Mouse (Mus musculus) heart, embryonic 15.5 days (tissue): ENCODE results near the gene Cmya5. TPM values are rescaled to one million over a fixed set of nuclear protein-coding genes. Genes with fewer than 3 reads are reported as not detected.
A peak's percentile ranks its signal among the peaks of the same experiment; 100 is the strongest.

Experiments used
- ATAC-seq: fragments of 200-750 bp; cut with Nextera tagmentation; replicated peaks from 2 replicates; pipeline ENCODE4 v1.8.0; 2017; ENCODE audit warnings: low read depth, moderate TSS enrichment; ENCODE audit not compliant: insufficient number of reproducible peaks, insufficient read depth, low FRiP score
- H3K27ac ChIP-seq: fragments of 300-500 bp; sonication (generic); 2 replicates; pipeline ENCODE4 v1.5.1; 2015; ENCODE audit warnings: mild to moderate bottlenecking, inconsistent platforms
- H3K27me3 ChIP-seq: fragments of 300-500 bp; sonication (generic); 2 replicates; pipeline ENCODE4 v1.6.1; 2015; ENCODE audit warnings: inconsistent platforms
- H3K36me3 ChIP-seq: fragments of 300-500 bp; sonication (generic); 2 replicates; pipeline ENCODE4 v1.6.1; 2015; ENCODE audit warnings: mild to moderate bottlenecking, inconsistent platforms
- H3K4me1 ChIP-seq: fragments of 300-500 bp; sonication (generic); replicated peaks from 2 replicates; pipeline ENCODE4 v1.6.1; 2015; ENCODE audit warnings: inconsistent platforms
- H3K4me2 ChIP-seq: fragments of 300-500 bp; sonication (generic); 2 replicates; pipeline ENCODE4 v1.6.1; 2015; ENCODE audit warnings: inconsistent platforms, mild to moderate bottlenecking, moderate library complexity
- H3K4me3 ChIP-seq: fragments of 300-500 bp; sonication (generic); 2 replicates; pipeline ENCODE4 v1.5.1; 2015; ENCODE audit warnings: mild to moderate bottlenecking, inconsistent platforms
- H3K9ac ChIP-seq: fragments of 300-500 bp; sonication (generic); 2 replicates; pipeline ENCODE4 v1.6.1; 2015; ENCODE audit warnings: mild to moderate bottlenecking, inconsistent platforms
- H3K9me3 ChIP-seq: fragments of 300-500 bp; sonication (generic); replicated peaks from 2 replicates; pipeline ENCODE4 v1.6.1; 2016; ENCODE audit warnings: inconsistent platforms
- WGBS: fragments of 180-500 bp; shearing (Covaris S2); methylation state at CpG from one replicate; pipeline ENCODE4 v1.1.7; 2015; ENCODE audit warnings: mixed read lengths; 5-methylcytosine and 5-hydroxymethylcytosine counted together
- polyA plus RNA-seq: library from polyadenylated mRNA; unstranded; fragments of >200 nt; fragmentation: Nextera tagmentation; extraction: Ambion mirVana; gene quantifications from 2 replicates; pipeline ENCODE4 v1.2.1, GENCODE M21; 2015

Gene Cmya5
- polyA plus RNA-seq, 1 experiment from 2014 or later, result 5.7 TPM

DNA sequence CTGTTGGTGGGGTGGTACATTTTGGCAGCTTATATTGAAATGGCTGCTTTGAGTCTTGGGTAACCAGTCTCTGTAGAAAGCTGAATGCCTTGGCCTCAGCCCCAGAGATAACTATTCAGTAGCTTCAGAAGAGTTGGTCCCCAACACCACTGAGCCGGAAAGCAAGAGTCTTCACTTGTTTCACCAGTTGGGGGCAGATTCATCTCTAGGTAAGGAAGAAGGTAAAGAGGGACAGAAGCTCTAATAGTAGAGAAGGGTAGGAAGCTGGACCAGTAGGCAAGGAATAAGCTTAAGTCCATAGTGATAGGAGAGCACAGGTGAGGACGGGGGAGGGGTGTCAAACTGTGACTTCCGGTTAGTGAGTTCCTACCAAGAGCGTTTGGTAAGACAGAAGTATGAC, 133.2 kb downstream of the Cmya5 start:
- WGBS, result 83% methylated on average over 4 of the region's 4 CpGs
- no peak for ATAC-seq
- H3K4me2 ChIP-seq, result no peak overlapping the region

DNA sequence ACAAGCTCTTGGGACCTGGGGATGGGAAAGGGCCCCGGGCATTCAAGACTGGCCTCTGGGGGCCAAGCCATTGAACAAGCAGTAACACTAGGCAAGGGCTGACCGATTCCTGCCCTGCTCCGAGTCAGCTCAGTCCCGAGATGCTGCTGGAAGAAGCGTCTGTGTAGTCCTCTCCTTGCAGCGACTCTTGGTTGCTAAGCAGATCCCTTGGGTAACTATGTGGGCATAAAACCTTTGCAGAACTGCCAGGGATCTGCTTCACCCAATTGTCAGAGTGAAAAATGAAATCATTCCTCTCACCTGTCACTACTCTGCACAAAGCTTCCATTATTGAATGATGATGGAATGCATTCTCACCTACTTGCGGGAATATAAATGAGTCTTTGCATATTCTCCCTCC, 134.0 kb downstream of the Cmya5 start:
- Histone ChIP-seq H3K9me3 (no peaks in the 10 kb centered on the region), H3K4me3 (no peak overlapping the region), H3K9ac (no peak overlapping the region), H3K4me1 (peaks cover 3% of the 10 kb centered on the region; the same call in 1 of the 2 replicates), H3K4me2 (no peak overlapping the region), H3K36me3 (no peaks in the 10 kb centered on the region), H3K27me3 (no peaks in the 10 kb centered on the region), H3K27ac (no peak overlapping the region)
- WGBS, result 85% methylated on average over 7 of the region's 7 CpGs
- ATAC-seq, result no peak

More for the DNA sequence above, 133.2 kb downstream of the Cmya5 start:
- Histone ChIP-seq H3K27me3 (no peaks in the 10 kb centered on the region), H3K36me3 (no peaks in the 10 kb centered on the region), H3K9me3 (no peaks in the 10 kb centered on the region), H3K9ac (no peak overlapping the region), H3K27ac (no peak overlapping the region), H3K4me3 (no peak overlapping the region), H3K4me1 (peaks cover 3% of the 10 kb centered on the region; the same call in 1 of the 2 replicates)

DNA sequence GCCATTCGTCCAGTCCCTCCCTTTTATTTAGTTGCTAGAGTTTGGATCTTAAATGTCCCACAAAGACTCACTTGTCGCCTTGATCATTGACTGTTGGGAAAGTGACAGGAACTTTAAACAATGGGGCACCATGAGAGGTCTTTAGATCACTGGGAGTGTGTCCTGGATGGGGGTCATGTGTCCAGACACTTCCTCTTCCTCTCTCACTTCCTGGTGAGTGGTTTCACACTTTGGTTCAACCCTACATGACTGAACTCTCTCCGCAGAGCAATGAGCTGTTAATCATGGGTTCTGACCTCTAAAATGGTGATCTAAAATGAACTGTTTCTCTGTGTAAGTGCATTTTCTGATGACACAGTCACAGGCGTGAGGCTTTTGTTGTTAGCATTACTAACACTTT, 137.4 kb downstream of the Cmya5 start:
- Histone ChIP-seq H3K9ac (no peak overlapping the region), H3K4me3 (no peak overlapping the region), H3K4me2 (no peak overlapping the region), H3K4me1 (no peaks in the 10 kb centered on the region), H3K27ac (no peak overlapping the region), H3K27me3 (no peaks in the 10 kb centered on the region), H3K36me3 (no peaks in the 10 kb centered on the region), H3K9me3 (no peaks in the 10 kb centered on the region)
- ATAC-seq, result no peak
- 79% methylated on average over 4 of the region's 4 CpGs for WGBS

DNA sequence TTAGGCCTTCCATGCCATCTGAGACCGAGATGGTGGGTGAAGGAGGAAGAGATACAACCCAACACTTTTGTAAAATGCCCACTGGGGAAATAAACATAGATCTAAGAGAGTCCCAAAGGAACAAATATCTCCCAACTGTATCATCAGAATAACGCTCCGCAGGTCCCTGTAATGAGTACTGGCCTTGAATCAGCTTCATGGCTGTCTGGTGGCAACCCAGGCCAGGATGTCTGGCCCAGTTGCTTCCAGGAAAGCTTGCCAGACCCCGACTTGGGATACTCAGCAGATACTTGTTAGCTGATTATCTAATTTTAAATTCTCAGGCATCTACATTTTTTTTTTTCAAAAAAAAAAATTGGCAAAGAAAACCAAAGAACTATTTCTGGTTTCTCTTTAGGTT, 138.2 kb downstream of the Cmya5 start:
- ATAC-seq, result no peak
- Histone ChIP-seq H3K9me3 (no peaks in the 10 kb centered on the region), H3K4me1 (peaks cover under 1% of the 10 kb centered on the region; the same call in 1 of the 2 replicates), H3K4me3 (no peak overlapping the region), H3K9ac (no peak overlapping the region), H3K27me3 (no peaks in the 10 kb centered on the region), H3K4me2 (no peak overlapping the region), H3K36me3 (no peaks in the 10 kb centered on the region), H3K27ac (no peak overlapping the region)
- WGBS, result 75% methylated on average over 4 of the region's 4 CpGs

DNA sequence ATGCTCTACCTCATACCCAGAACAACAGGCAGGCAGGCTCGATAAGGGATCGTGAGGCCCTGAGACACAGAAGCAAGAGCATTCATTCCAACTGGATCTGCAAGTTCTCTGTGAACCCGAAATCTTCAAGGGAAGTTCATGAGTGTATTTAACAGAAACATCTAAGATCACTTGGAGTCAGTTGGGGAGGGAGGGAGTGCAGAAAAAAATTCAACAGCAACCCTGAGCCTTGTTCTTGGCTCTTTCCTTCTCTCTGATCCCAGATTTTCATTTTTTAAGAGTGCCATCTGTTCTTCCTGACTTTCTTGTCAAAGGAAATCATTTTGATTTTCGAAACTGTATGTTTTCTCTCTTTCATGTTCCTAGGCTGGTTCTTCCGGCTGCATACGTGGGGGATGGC, 140.5 kb downstream of the Cmya5 start:
- no peak overlapping the region for H3K27ac ChIP-seq
- no peaks in the 10 kb centered on the region for H3K27me3 ChIP-seq
- 70% methylated on average over 6 of the region's 6 CpGs for WGBS
- no peaks in the 10 kb centered on the region for H3K9me3 ChIP-seq
- peaks cover 11% of the 10 kb centered on the region for H3K4me1 ChIP-seq
- no peak overlapping the region for H3K4me3 ChIP-seq
- no peak for ATAC-seq
- H3K4me2 ChIP-seq, result no peak overlapping the region
- no peaks in the 10 kb centered on the region for H3K36me3 ChIP-seq
- no peak overlapping the region for H3K9ac ChIP-seq

DNA sequence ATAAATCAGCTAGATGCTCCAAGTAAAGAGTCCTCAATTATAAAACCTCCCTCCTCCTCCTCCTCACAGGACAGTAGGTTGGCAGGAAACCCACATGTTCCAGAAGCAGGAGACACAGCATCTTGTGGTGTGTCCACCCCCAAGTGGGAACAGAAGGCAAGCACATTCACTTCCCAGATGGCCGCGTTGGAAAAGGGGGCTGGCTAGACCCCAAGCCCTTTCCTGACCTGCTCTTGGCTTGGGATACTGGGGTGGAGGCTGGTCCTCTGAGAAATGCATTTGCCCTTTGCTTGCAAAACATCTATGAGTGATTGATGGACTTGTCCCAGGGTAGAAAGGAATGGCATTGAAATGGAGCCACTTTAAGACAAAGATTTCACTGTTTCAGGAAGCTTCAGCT, 142.1 kb downstream of the Cmya5 start:
- WGBS, result 69% methylated on average over 2 of the region's 2 CpGs
- Histone ChIP-seq H3K27ac (no peak overlapping the region), H3K4me1 (peaks cover 11% of the 10 kb centered on the region), H3K9me3 (no peaks in the 10 kb centered on the region), H3K4me3 (no peak overlapping the region), H3K9ac (no peak overlapping the region), H3K27me3 (no peaks in the 10 kb centered on the region), H3K36me3 (no peaks in the 10 kb centered on the region), H3K4me2 (no peak overlapping the region)
- ATAC-seq, result no peak

DNA sequence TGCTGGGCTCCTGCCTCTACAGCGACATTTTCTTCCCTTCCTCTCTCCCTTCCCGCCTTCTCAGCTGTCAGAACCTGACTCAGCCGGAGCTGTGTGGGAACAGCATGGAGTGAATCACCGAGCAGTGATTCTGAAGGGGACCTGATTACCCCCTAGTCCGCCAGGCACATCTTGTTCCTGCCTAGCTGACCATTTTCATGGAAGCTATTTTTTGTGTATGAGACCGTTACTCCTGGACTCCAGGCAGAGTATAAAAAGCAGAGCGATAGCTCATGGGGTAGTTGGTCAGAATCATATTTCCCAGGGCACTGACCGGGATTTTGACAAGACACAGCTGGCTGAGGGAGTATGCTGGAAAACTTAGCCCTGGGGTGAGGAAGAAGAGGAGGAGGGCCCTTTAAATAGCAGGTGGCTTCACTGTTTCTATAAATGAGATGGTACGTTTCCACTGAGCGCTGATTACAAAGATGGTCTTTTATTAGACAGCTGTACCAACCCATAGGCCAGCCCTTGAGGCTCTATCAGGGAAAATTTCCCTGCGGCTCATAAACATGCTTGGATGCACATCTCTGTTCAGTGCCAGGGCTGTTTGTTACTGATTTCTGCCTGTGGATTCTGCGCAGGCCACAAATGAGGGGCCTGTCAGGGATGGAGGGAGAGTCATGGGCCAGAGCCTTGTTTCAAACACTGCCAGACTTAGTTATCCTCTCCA, 143.7 kb downstream of the Cmya5 start:
- 43% methylated on average over 12 of the region's 12 CpGs for WGBS
- peak; percentile 58; the same call in 1 of the 2 replicates for ATAC-seq
- no peaks in the 10 kb centered on the region for H3K27me3 ChIP-seq

DNA sequence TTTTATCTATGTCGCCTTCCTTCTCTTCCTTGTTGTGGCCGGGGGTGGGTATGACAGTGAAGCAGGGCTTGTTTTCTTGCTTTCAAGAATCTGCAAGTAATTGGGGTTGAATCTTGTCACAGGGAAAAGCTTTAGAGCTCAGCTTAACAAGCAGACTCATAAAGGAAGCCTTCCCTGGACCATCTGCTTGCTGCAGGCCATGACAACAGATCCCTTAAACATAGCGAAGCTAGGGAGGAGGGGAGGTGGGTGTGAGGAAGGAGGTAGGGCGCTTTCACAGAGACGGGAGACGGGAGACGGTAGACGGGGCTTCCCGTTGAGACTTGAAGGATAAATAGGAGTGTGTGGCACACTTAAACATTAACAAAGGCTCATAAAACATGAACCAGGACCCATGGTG, 144.7 kb downstream of the Cmya5 start:
- Histone ChIP-seq H3K36me3 (no peaks in the 10 kb centered on the region), H3K9me3 (no peaks in the 10 kb centered on the region), H3K4me1 (peaks cover 11% of the 10 kb centered on the region), H3K4me2 (no peak overlapping the region), H3K27ac (no peak overlapping the region), H3K27me3 (no peaks in the 10 kb centered on the region), H3K4me3 (no peak overlapping the region), H3K9ac (no peak overlapping the region)
- no peak for ATAC-seq
- WGBS, result 61% methylated on average over 9 of the region's 9 CpGs

More for the DNA sequence above, 143.7 kb downstream of the Cmya5 start:
- Histone ChIP-seq H3K4me1 (peaks cover 11% of the 10 kb centered on the region), H3K36me3 (no peaks in the 10 kb centered on the region), H3K27ac (peak overlapping the region; percentile 21), H3K4me2 (no peak overlapping the region), H3K9ac (no peak overlapping the region), H3K4me3 (no peak overlapping the region), H3K9me3 (no peaks in the 10 kb centered on the region)

DNA sequence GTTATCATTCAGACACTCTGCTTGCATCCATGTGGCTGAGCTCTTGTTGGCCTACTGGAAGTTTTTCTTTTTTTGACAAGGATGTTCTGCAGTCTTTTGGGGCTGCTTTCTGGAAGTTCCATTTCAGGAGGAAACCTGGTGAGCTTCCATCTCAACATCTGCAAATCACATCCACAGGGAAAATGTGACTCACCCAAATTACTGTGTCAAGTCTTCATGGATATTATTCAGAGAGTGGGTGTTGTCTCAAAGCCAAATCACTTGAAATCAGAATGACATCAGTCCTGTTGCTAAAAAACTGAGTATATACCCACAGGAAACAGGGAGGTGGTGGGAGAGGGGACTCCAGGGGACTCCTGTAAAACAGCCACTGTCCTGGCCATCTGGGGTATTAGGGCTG, 149.8 kb downstream of the Cmya5 start:
- Histone ChIP-seq H3K36me3 (no peaks in the 10 kb centered on the region), H3K27ac (no peak overlapping the region), H3K4me1 (no peaks in the 10 kb centered on the region), H3K9me3 (no peaks in the 10 kb centered on the region), H3K4me3 (no peak overlapping the region), H3K27me3 (no peaks in the 10 kb centered on the region), H3K9ac (no peak overlapping the region), H3K4me2 (no peak overlapping the region)
- no peak for ATAC-seq

DNA sequence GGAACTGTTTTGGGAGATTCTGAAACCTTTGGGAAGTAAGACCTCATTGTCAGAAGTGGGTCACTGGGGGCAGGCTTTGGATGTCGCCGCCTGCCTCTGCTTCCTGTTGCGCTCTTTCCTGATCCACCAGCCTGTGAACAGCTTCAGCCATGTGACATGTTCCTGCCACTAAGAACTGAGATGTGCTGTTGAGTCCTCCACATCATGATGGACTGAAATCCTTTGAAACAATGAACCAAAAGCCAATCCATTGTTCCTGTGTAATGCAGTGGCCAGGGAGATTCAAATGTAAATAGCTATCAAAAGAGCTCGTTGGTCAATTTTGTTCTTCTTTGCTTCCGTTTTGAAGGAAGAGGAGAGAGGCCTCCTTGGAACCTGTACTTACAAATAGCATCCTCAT, 151.7 kb downstream of the Cmya5 start:
- no peaks in the 10 kb centered on the region for H3K27me3 ChIP-seq
- 88% methylated on average over 5 of the region's 5 CpGs for WGBS
- H3K36me3 ChIP-seq, result no peaks in the 10 kb centered on the region
- H3K4me3 ChIP-seq, result no peak overlapping the region
- no peak overlapping the region for H3K27ac ChIP-seq
- no peak for ATAC-seq
- H3K9ac ChIP-seq, result no peak overlapping the region
- H3K9me3 ChIP-seq, result no peaks in the 10 kb centered on the region
- no peak overlapping the region for H3K4me2 ChIP-seq
- no peaks in the 10 kb centered on the region for H3K4me1 ChIP-seq
